Mouse (Mus musculus) CD4-positive, CD25-positive, alpha-beta regulatory T cell, adult 2 months (primary cell): ENCODE results near the gene Slc6a6.
A peak's percentile ranks its signal among the peaks of the same experiment; 100 is the strongest.

ENCODE experiments used
- DNase-seq: peaks from one replicate; pipeline ENCODE4 v3.0.0-alpha.2; 2012; ENCODE audit warnings: low read depth, low spot score

Slc6a6 gene

DNA sequence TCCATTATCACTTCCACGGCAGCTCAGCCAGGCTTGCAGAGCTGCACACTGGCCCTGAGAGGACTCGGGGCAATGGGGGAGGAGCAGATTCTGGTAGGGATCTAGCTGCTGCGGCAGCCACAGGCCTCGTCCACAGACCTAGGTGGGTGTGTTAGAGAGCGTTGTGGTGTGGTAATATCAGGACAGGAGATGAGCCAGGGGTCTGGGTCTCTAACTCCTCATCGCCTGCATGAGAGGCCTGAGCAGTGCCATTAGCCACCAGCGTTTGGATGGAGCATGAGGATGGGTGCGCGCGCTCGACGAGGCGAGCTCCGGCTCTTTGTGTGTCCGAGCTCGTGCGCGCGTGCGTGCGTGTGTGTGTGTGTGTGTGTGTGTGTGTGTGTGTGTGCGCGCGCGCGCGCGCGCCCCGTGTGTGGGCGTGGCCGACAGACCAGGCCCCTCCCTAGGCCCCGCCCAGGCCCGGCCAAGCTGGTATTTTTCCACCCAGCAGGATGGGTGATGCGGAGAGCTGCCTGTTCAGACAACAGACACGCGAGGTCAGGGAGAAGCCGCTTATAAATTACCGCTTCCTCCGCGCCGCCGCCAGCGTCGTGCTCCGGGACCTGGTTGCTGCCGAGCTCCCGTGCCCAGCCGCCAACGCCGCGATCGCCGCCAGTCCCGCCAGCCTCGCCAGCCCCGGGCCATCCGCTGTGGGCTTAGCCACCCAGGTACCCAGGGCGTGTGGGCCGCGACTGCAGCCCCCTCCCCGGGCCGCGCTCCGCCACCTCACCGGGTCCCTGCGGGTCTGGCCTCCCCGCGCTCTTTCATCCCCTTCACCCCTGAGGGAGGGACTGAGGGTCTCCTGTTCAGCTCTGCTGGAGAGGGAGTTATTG lies at the start of gene Slc6a6:
Slc6a6 (plus strand) TSS at position 452 of the 872 bp plus-strand sequence.
- peak; percentile 92 for DNase-seq

DNA sequence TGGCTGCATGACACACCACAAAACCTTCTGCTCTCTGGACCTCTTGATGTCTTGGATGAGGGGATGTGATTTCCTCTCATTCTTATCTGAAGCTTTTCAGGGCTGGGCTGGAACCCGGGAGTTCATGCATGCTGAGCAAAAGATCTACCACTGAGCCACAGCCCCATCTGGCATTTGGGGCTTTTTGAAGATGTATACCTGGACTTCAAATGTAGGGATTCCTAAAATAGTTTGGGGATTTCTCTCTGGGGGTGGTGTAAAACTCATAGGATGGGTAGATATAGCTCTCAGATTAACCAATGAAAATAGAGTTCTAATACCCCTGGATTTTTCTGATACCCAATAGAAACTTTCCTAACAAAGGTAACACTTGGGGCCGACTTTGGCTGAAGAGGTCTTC lies 49.4 kb upstream of the Slc6a6 start:
- DNase-seq, result no peak

DNA sequence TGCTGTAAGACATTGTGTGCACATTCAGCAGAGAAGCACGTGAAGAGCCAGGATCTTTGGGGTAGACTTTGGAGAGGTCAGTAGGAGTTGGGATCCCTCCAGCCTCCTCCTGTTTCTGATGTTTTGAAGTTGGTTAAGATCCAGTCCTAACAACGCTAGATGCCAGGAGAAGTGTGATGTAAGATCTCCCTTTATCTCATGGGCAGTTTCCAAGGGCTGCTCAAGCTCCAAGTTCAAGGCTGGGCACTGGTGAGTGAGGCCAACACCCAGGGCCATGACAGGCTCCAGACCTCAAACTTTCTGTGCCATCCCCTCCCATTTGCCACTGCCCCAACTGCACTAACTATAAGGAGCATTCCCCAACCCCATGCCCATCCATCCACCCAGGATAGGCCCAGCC lies 49.0 kb upstream of the Slc6a6 start:
- no peak for DNase-seq

DNA sequence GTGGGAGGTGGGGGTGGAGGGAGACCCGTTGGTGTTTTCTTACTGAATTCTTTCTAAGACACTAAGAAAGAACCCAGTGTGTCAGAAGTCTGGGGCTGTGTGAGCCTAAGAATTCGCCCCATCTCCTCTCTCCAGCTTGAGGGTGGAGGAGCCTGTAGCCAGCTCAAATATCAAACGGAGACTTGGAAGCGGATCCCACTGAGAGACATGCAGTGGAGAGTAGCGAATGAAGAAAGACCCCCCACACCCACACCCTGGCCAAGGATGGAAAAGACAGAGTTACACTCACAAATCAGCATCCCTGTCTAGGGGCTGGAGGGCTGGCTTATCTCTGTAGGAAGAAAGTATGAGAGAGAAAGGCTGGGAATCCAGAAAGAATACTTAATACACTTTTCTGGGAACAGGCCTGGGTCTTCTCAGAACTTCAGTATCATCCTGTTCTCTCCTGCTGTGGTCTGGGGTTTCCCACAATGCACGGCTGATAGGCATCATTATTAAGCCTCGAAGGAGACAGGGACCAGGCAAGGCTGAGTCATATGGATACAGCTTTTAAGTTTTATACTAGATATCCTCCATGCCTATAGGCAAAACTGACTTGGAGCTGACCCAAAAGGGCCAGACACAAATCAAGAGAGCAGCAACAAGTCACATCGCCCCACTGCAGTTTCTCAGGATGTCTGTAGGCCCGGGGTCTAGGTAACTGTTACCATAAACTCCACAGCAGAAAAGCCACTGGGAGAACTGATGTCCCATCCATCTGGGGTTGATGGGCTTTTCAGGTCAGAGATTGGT lies 45.5 kb upstream of the Slc6a6 start:
- no peak for DNase-seq

DNA sequence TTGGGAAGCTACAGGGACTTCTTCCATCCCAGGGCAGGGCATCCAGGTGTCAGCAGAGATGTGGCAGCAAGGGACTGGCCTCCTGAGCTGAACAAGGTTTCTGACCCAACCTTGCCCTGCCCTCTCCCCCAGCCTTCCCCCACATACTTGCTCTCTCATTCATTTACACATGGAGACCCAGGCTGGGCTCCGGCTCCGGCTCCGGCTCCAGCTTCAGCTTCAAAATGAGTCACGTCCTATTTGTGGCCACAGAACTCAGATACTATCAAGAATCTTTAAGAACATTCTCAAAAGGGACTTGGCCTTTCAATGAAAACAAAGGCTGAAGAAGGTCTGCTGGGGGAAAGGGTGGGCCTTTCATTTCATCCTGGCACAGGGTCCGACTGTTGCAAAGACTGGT lies 40.8 kb upstream of the Slc6a6 start:
- DNase-seq, result no peak

DNA sequence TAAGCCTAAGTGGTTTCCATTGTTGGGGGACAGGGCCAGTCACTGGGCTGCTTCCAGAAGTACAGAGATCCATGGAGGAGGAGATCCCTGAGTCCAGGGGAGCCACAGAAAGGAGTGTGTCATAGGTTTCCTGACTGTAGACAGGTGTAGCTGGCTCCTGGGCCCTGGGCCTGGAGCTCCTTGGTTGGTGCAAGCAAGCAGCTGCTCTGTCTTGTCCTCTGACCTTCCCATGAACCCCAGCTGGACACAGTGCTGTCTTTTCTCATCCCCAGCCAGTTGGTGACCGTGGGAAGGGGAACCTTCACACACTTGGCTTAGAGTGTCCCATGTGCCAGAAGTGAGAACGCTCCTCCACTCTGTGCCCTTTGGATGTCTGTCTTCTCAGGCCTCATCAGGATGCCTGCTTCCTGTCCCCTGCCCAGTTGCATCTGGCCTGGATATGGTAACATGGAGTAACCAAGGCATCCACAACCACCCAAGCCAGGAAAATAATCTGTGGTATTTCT lies 40.4 kb upstream of the Slc6a6 start:
- DNase-seq, result no peak

DNA sequence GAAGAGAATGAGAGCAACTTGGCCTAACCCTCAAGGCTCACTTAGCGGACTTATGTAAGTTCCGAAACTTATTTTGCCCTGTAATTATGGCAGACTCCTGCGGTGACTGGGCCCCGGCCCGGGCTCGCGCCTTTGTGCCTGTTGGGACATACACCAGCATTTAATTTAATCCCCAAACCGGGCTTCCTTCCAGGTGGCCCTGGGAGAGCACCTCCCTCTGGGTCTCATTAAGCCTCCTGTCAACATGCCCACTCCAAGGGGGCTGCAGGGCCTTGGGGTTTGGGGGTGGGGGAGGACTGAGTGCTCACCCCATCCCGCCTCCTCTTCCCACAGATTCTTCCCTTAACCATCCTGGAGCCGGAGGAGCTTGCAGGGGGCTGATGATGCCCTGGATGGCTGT lies 37.8 kb upstream of the Slc6a6 start:
- no peak for DNase-seq

DNA sequence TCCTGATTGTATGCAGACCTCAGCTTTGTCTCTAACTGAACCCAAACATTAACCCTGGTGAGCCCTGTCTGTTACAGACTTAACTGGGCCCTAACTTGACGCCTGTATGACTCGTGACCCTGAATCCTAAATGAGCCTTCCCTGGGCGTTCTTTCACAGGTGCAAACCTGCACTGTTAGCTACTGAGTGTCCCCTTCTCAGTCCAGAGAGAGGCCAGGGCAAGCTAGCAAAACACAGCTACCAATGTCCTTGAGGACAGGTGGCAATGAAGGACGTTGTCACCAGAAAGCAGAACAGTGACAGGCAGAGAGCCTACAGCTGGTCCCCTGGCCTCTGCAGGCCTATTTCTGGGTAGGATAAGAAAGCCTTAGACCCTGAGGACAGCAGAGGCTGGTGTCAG lies 37.0 kb upstream of the Slc6a6 start:
- no peak for DNase-seq

DNA sequence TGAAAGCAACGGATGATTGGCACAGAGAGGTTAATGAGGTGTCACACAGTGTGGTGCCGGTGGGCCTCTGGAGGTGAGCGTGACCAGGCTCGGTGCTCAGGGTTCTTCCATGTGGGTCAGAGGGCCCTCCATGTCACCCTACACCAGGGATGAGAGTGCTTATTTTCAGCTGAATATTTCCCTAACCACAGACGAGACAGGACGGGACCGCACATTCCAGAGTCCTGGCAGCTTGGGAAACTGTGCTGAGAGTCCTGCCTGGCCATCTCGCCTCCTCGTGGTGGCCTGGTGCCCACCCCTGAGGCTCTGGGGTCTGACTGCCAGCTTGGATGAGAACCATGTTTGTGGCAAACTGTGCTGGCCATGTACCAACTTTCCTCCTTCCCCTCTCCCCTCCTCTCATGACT lies 36.5 kb upstream of the Slc6a6 start:
- DNase-seq, result no peak

DNA sequence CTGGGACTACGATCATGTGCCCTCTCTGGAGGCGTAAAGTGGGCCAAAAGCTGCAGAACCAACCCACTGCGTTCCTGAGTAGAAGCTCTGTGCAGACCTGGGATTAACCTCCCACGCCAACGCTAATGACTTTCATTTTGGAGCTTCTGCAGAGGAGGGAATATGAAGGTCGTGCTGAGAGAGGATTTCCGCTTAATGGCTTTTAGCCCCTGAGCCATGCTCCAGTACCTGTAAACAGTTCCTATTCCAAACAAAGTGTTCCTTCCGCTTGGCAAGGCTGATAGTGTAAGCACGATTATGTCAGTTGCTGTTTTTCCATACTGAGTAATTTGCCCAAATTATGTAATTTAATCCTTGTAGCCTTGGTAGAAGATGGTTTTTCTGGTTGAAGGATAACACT lies 33.6 kb upstream of the Slc6a6 start:
- DNase-seq, result no peak

DNA sequence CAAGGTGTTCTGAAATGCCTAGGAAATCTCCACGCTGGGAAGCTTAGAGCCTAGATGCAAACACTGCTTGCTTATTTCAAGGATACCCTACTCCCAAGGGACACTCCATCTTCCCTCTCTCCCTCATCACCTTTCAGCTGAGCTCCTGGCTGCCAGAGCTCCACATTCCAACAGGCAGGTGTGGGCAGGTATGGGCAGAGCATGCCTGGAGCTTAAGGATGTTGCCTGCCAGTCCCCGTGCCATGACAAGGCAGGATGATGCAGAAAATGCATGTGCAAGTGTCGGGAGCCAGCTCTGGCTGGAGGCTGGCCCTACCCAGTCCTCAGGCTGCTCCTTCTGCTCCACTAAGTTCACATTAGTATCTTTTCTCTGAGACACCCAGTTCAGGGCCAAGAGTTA lies 31.6 kb upstream of the Slc6a6 start:
- DNase-seq, result no peak

DNA sequence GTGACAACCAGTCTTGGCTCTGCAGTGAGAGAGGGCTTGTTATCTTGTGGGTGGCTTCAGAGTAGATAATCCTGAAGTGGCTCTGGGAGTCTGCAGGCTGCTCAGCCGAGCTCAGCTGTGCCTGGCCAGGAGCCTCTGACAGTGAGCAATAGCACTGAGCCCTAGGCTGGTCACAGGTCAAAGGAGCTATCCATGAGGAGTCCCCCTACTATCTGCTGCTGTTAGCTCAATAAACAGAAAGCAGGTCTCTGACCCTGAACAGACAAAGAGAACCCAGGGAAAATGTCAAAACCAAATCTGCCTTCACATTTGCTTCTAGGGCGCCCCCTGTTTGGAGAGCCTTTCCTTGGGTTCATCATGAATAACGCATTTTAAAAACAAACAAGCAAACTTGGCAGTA lies 28.6 kb upstream of the Slc6a6 start:
- DNase-seq, result no peak

DNA sequence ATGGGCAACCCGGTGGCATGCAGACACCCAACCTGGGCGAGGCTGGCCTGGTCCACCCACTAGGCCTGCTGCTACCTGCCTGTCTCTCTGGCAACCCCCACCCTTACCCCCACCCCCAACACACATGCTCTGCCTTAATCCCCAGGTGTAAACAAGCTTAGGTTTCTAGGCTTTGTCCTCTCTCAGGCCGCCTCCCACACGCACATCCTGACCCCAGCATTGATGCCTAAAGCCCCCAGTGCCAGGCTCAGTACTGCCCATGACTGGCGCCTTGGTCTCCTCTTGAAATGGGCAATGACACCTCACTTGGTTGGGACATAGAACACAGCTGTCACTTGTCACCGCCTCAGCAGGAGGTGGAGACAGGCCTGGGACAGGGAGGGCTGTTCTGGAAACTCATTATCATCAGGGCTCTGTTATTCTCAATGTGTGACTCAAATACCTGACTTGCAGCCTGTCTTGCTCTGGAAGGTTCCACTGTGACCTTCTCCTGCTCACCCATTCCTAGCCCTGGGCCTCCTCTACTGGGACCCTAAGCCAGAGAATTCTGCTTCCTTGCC lies 27.9 kb upstream of the Slc6a6 start:
- no peak for DNase-seq

DNA sequence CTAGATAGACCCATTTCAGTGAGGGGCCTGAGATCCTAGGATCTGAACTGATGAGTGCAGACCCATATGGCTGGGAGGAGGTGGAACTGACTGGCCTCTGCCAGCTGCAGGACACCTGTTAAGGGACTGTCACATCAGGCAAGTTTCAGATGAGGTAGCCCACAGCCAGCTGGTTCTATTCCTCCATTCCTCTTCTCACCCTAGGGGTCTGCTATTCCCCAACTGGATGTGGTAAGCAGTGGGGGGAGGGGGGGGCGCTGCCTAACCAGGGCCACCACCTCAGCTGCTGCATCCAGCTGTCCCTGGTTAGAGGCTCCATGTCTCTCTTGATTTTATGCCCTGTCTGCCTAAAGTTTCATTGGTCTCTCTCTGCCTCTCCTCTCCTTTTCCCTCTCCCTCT lies 25.6 kb upstream of the Slc6a6 start:
- DNase-seq, result no peak

DNA sequence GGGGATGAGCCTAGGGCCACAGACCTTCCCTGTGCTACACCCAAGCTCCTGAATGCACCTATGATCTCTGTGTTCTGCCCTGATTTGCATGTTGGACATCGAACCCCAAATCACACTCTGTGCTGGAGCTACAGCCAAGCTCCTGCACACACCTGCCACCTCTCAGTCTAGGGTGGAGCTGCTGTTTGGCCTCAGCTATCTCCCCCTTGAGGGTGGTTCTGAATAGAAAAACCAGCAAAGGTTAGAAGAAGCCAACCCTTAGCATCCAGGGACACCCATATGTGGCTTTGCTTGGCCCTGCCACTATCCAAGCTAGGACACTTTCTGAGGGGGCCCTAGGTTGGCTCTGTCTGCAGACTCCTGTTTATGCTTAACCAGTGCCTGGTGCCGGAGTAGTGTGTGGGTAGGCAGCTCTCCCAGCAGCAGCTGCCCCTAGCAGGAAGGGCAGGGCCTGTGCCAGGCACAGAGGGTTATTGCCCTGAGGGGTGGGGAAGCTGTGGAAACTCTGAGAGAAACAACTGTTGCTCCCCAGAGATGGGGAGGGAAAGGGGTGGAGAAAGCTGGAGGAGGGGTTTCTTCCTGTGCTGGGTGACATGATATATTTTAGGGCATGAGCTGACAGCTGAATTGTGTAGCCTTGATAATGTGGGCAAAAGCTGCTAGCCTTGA lies 23.9 kb upstream of the Slc6a6 start:
- peak; percentile 41 for DNase-seq

DNA sequence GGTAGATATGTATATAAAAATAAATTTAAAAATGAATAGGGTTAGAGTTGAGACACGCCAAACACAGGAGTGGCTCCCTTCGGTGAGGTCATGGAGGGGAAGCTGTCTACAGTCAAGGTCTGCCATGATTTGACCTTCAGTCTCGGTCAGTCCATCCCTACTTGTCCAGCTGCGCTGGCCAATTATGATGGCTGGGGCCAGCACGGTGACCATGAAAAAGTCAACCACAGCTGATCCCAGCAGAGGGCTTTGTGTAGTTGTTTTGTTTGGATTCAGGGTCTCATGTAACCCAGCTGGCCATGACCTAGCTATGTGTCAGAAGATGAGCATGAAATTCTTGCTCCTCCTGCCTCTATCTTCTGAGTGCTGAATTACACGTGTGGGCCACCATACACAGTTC lies 21.6 kb upstream of the Slc6a6 start:
- no peak for DNase-seq

DNA sequence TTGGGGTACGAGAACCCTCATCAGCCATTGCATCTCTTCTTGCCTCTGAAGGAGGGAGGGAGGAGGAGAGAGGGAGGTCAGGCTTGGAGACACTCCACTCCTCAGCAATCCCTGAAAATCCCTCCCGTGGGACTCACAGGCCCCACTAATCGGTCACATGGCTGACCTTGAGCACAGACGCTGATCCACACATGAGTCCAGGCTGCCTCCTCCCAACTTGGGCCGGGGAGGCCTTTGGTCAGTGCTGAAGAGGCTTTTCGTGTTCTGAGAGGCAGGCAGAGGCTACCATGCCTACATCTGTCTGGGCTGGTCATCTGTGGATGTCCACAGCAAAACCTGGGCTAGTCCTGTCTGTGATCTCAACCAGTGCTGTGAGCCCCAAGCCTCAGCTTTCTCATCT lies 20.2 kb upstream of the Slc6a6 start:
- no peak for DNase-seq

DNA sequence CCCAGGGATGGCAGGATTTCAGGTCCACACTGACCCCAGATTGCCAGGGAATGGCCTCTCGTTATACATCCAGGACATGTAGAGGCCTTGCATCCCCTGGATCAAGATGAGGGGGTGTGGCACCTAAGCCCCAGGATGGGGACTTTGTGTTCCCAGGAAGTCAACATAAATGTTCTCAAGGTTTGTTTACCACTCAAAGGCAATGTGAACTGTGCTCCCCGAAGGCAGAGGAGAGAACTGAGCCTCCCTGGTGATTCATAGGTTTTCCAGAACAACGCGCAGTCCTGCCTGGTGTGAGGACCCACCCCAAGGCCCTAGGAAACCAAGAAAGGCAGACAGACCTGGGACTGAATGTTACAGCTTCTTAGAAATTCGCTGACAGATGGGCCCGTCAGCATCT lies 18.6 kb upstream of the Slc6a6 start:
- DNase-seq, result no peak

DNA sequence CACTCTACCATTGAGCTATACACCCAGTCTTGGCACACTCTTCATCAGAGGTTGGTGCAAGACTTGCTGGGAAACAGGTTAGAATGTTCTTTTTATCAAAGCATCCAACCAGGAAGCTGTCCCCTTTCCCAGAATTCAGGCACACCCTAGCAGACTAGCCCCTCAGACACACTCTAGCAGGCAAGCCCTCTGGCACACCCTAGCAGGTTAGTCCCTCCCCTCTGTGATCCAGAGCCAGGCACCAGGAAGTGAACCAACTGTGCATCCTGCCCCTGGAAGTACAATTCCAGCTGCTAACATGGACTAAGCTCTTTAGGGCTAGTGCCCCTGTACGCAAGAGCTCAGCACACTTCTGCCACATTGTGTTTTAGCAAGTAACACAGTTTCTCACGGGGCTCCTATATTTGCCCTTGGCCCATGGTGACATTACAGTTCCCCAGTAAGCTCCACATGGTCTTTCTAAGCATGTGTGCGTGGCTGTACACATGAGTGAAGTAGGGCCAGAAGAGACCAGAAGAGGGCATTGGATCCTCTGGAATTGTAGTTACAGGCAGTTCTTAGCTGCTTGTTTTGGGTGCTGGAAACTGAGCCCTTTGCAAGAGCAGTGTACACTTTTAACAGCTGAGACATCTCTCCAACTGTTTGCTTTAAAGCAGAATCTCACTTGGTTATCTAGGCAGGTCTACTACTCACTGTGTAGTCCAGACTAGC lies 17.7 kb upstream of the Slc6a6 start:
- no peak for DNase-seq

DNA sequence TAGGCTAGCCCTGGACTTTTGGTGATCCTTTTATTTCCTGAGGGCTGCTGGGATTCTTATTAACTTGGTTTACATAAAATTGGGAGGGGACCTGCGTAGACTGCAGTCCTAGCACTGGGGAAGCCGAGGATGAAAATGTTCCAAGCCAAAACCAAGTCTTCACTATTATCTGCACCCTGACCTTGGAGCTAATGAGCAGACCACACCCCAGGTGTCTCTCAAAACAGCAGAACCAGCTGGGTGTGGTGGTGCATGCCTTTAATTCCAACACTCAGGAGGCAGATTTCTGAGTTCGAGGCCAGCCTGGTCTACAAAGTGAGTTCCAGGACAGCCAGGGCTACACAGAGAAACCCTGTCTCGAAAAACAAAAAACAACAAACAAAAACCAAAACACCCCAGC lies 16.7 kb upstream of the Slc6a6 start:
- DNase-seq, result no peak

DNA sequence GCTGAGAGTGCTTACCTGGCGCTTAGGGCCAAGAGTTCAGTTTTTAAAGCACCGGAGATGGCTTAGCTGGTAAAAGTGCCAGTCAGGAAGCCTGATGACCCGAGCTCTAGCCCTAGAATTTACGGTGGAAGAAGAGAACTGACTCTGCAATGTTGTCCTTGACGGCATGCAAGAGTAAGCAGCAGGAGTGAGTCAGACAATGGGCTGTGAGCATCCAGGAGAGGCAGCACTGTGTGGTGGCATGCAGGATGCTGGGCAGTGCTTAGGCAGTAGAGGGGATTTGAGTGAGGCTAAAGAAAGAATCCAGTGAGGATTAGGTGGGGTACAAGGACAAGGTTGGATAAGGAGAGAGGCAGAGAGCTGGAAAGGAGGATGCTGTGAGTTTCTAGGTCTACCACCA lies 15.6 kb upstream of the Slc6a6 start:
- no peak for DNase-seq
